Mouse (Mus musculus): Measurements from ENCODE around the gene Ccdc116.
"Not testable (repeated sequence)": the region's sequence is repeated elsewhere in the genome, so short reads cannot be mapped to it uniquely, and the experiment has no call there.

Ccdc116 gene

DNA sequence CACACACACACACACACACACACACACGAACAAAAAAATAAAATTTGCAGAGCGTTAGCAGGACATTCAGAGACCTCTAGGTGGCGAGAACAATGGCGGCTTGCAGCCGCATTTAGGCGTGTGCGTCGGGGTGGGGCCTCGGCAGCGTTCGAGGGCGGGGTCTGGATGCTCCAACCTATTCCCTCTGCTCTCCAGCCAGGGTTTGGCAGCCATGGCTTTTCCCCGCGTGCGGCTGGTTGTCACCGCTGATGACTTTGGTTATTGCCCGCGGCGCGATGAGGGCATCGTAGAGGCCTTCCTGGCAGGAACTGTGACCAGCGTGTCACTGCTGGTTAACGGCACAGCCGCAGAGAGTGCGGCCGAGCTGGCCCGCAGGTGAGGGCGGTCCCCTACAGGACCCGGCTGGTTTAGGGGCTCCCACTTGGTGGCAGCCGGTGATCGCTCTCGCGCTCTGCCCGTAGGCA is at the start of gene Ccdc116:
Gene Ccdc116, minus strand, starts transcription at position 458 of the 464 bp plus-strand sequence.
- DNase-seq: peak; percentile 85

GRCm38 (mm10) chr16:17193823-17194222 is 46.8 kb upstream of the Ccdc116 start:
- DNase-seq: no peak

- no peak for DNase-seq
Measured at GRCm38 (mm10) chr16:17185475-17185874, 38.4 kb upstream of the Ccdc116 start.

DNA sequence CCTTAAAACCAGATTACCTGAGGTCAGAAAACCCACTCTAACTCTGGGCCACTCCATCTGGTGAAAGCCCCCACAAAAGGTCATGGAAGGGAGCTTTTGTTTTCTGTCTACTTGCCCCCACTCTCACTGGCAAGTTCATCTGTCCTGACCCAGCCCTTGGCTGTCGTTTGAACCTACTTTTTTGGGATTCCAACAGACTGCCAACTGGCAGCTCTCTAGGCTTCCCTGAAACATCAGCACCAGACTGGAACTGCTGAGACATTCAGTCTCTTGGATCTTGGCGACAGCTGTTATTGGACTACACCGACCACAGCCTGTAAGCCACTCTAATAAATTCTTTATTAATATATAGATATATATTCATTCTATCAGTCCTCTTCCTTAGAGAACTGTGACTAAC is 36.0 kb upstream of the Ccdc116 start:
- DNase-seq: no peak

- no peak for DNase-seq
Measured at GRCm38 (mm10) chr16:17182136-17182535, 35.1 kb upstream of the Ccdc116 start.

DNA sequence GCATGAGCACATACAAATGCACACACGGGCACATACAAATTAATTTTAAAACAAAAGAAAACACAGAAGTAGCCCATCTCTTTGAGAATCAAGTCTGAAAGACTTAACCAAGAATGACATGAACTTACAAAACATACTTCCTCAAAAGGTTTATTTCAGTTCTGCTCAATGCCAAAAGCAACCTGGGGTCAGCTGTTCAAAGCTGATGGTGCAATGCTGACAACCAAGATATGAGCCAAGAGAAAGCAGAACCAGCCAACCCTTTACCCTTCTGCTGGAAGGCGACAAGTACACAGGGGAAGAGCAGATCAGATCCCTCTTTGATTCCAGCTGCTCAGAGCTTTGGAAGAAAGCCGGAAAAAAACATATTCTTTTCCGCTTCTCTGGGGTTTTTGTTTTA is 34.4 kb upstream of the Ccdc116 start:
- DNase-seq: peak; percentile 19

DNA sequence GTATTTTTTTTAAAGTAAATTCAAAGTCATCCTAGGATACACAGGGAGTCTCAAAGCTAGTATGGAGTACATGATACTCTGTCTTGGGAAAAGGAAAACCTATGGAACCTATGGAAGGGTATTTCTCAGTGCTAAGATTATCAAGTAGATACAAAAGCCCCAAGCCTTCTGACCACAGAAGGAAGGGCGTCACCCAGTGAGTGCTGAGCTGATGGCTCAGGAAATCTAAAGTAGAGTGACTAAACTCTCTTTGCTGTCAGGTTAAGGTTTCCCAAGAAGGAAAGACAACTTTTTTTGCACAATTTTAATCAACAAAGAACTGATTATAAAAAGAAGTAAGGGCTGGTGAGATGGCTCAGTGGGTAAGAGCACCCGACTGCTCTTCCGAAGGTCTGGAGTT is 32.7 kb upstream of the Ccdc116 start:
- no peak for DNase-seq

DNA sequence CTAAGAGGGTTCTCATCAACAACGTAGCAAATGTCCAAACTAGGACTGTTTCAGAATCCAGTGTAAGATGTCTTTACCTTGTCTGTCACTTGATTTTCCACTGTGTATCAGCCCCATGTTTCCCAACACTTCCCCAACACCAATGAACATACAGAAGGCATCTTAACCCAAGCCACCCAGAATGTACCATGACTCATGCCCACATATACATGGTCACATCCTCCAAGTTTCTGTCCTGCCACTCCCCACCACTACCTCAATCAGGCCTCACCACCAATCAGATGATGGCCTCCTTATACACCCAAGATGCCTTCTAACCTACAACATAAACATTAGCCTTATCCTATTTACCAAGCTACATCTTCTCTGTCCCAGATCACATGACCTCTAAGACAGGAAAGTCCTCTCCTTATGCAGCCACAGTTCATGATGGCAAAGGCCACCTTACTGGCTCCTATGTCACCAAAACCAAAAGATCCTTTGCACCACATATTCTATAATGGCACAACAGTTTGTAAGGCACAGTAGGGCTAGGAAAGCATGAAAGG is 30.7 kb upstream of the Ccdc116 start:
- no peak for DNase-seq

DNA sequence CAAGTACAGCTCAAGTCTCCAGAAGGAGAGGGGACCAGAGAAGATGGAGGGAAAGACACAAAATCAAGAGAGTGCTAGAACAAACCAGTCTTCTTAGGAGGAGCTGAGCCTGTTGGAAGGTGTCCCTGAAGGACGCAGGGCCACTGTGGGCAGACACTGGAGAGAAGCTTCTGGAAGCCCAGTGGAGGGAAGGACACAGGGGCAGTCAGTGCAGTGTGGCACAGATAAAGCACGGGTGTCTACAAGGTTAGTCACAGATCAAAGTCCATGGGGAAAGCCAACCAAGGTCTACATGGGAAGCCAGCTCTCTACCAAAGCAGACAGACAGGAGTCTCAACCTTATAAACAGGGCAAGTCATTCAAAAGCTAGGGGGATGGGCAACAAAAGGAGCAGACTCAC is 28.7 kb upstream of the Ccdc116 start:
- DNase-seq: no peak

- no peak for DNase-seq
Measured at GRCm38 (mm10) chr16:17168049-17168448, 21.0 kb upstream of the Ccdc116 start.

DNA sequence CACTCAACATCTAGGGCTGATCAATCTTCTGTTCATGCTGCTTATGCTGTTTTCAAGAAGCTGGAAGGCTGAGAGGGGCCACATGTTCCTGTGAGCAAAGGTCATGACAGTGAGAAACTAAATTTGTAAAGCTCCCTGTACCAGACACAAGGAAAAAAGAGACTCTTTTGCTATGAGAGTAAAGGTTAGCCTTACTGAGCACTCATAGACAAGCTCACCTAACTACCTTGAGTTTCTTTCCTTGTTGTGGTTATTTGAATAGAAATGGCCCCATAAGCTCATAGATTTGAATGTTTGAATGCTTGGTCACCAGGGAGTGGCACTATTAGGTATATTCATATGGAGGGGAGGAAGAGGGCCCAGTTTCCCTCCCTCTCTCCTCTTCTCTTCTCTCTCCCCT is 20.1 kb upstream of the Ccdc116 start:
- no peak for DNase-seq

DNA sequence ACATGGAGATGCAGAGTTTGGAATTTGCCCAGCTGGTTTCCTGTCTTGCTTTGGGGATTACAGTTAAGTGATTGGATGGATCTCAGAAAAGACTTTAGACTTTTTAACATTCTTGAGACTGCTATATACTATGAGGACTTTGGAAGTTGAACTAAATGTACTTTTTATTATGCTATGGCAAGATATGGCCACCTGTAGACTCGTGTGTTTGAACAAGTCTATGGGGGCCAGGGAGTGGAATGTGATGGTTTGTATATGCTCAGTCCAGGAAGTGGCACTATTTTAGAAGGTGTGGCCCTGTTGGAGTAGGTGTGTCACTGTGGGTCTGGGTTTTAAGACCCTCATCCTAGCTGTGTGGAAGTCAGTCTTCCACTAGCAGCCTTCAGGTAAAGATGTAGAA is 18.4 kb upstream of the Ccdc116 start:
- not testable (repeated sequence) for DNase-seq

DNA sequence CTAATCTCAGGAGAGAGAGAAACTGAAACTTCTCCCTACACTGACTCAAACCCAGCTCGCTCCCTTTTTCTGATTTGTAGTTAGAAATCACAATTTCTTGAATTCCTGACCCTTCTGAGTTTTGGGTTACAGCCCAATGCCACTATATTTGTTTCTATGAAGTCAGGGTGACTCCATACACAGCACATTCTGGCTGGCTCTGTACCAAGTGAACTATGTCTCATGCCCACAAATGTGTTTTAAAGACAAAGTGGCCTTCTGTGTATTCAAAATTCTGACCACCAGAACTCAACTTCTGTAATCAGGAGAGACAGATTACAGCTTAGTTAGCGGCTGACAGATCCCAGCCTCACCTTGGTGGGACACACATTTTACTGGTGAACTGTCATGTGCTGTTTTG is 7.3 kb upstream of the Ccdc116 start:
- DNase-seq: no peak

- no peak for DNase-seq
Measured at GRCm38 (mm10) chr16:17151874-17152273, 4.8 kb upstream of the Ccdc116 start.

DNA sequence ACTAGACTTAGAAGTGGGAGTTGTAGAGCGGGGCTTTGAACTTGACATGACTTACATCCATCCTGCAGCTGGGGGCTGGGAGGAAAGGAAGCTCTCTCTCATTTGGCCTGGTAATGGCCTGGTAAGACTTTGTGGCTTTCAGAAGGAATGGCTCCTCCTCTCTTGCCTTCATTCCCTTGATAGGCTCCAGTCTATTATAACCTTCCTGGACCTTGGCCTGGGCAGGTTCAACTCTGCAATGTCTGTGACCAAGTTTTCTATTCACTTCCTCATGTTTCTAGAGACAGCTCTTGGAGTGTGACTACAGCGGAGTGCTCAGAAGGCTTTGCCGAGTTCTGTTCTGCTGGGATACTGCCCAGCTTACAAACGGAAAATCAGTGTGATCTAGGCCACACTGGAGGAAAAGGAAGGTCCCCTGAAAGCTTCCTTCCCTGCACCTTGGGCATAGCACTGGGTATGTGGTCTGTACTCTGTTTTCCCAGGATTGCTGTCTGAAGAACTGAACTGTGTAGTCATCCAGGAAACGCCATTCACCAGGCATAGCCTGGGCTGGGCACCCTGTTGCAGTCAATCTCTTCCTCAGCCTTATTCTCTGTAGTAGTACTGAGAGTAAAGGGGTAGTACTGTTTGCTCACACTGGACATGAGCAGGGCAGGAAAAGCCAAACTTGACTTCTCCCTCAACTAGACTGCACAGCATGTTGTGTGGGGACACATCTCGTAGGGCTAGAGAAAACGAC is 3.7 kb upstream of the Ccdc116 start:
- DNase-seq: no peak

DNA sequence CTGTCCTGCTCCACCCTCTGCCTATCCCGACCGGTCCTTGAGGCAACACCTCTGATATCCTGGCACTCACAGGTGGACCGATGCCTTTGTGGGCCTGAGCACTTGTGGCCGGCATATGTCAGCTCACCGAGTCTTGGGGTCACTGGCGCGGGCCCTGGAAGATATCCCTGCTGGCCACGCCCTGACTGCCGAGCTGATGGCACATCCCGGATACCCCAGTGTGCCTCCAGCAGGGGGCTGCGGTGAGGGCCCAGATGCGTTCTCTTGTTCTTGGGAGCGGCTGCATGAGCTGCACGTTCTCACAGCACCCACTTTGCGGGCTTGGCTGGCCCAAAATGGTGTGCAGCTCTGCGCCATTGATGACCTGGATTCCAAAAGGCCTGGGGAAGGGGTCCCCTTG is 1.1 kb upstream of the Ccdc116 start:
- DNase-seq: peak; percentile 74

- peak; percentile 36 for DNase-seq
Measured at GRCm38 (mm10) chr16:17147391-17147929, 431 bp upstream of the Ccdc116 start.

DNA sequence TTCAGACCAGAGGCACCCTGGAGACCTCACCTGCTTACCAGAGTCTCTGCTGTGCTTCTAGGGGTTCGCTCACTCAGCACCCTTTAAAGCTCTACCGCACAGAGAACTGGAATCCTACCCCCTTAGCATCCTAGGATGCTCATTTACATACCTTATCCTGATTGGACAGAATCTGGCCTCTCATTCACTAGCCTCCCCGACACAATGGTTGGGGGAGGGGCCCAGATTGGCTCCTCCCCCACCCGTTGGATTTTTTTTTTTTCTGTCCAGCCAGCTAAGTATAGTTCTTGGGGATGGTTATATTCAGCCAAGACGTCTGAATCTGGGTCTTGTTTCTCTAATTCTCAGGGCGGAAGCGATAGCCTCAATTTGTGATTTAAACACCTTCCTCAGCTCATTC is 2.7 kb downstream of the Ccdc116 start, which contains the start of gene Ydjc:
Gene Ydjc, plus strand, starts transcription at position 283 of the 400 bp plus-strand sequence.
- DNase-seq: peak; percentile 31

DNA sequence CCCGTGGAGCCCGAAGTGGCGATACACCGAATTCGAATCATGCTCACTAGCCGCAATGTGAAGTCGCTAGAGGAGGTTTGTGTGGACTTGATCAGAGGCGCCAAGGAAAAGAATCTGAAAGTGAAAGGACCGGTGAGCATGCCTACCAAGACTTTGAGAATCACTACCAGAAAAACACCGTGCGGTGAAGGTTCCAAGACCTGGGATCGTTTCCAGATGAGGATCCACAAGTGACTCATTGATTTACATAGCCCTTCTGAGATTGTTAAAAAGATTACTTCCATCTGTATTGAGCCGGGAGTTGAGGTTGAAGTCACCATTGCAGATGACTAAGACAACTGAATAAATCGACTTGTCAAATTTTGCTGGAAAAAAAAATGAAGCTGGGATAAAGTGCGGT is 9.7 kb downstream of the Ccdc116 start:
- DNase-seq: no peak

DNA sequence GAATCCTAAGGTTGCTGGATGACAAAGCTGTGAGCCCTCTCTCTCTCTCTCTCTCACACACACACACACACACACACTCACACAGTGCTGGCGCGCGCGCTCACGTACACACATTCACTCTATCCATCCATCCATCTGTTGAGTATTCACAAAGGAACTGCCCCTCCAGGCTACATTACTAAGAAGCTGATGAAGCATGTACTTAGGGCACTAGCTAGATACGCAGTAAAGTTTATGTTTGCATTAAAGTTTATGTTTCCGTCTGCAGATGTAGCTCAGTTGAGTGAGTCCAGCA is 14.2 kb downstream of the Ccdc116 start:
- DNase-seq: no peak

GRCm38 (mm10) chr16:17132089-17132905 is 14.7 kb downstream of the Ccdc116 start, which contains the start of gene Sdf2l1:
TSS of gene Sdf2l1 (minus strand) at chr16:17132383.
- DNase-seq: peak; percentile 99

GRCm38 (mm10) chr16:17131191-17132088 is 15.6 kb downstream of the Ccdc116 start:
- DNase-seq: peak; percentile 49

Data from liver (tissue).